Mouse (Mus musculus) forebrain, embryonic 13.5 days (tissue): ENCODE results near the gene Zbtb20. TPM values are rescaled to one million over a fixed set of nuclear protein-coding genes. Genes with fewer than 3 reads are reported as not detected.

Source experiments
- ATAC-seq: fragments of 200-750 bp; cut with Nextera tagmentation; 2 replicates; pipeline ENCODE4 v1.8.0; 2017
- H3K27ac ChIP-seq: fragments of 300-500 bp; sonication (generic); 2 replicates; pipeline ENCODE4 v1.5.1; 2015; ENCODE audit warnings: inconsistent platforms, mild to moderate bottlenecking, moderate library complexity
- H3K27me3 ChIP-seq: fragments of 300-500 bp; sonication (generic); 2 replicates; pipeline ENCODE4 v1.6.1; 2015; ENCODE audit warnings: mild to moderate bottlenecking, inconsistent platforms
- H3K36me3 ChIP-seq: fragments of 300-500 bp; sonication (generic); 2 replicates; pipeline ENCODE4 v1.6.1; 2015; ENCODE audit warnings: mild to moderate bottlenecking, inconsistent platforms; ENCODE audit not compliant: poor library complexity, severe bottlenecking
- H3K4me1 ChIP-seq: fragments of 300-500 bp; sonication (generic); 2 replicates; pipeline ENCODE4 v1.6.1; 2015; ENCODE audit warnings: inconsistent platforms
- H3K4me2 ChIP-seq: fragments of 300-500 bp; sonication (generic); 2 replicates; pipeline ENCODE4 v1.6.1; 2015; ENCODE audit warnings: inconsistent platforms, mild to moderate bottlenecking, moderate library complexity
- H3K4me3 ChIP-seq: fragments of 300-500 bp; sonication (generic); 2 replicates; pipeline ENCODE4 v1.5.1; 2015; ENCODE audit warnings: mild to moderate bottlenecking, inconsistent platforms
- H3K9ac ChIP-seq: fragments of 300-500 bp; sonication (generic); 2 replicates; pipeline ENCODE4 v1.6.1; 2015; ENCODE audit warnings: mild to moderate bottlenecking, inconsistent platforms
- H3K9me3 ChIP-seq: fragments of 300-500 bp; sonication (generic); replicated peaks from 2 replicates; pipeline ENCODE4 v1.6.1; 2016; ENCODE audit warnings: inconsistent platforms
- WGBS: fragments of 180-500 bp; shearing (Covaris S2); methylation state at CpG from one replicate; pipeline ENCODE4 v1.1.7; 2015; 5-methylcytosine and 5-hydroxymethylcytosine counted together
- polyA plus RNA-seq: library from polyadenylated mRNA; unstranded; fragments of >200 nt; fragmentation: Nextera tagmentation; extraction: Ambion mirVana; gene quantifications from 2 replicates; pipeline ENCODE4 v1.2.1, GENCODE M21; 2015

The Zbtb20 gene
- polyA plus RNA-seq, 1 experiment from 2014 or later, result 79.7 TPM

GRCm38 (mm10) chr16:43463684-43464475 lies 588.2 kb downstream of the Zbtb20 start:
- H3K27me3 ChIP-seq, result no peaks in the 10 kb centered on the region
- WGBS, result 29% methylated on average over 13 of the region's 13 CpGs
- H3K9ac ChIP-seq, result no peak overlapping the region
- H3K4me3 ChIP-seq, result no peak overlapping the region
- no peaks in the 10 kb centered on the region for H3K9me3 ChIP-seq
- peak; percentile 59 for ATAC-seq
- H3K27ac ChIP-seq, result peak overlapping the region; percentile 25; the same call in 1 of the 2 replicates
- H3K4me2 ChIP-seq, result peak overlapping the region; percentile 10; the same call in 1 of the 2 replicates
- no peaks in the 10 kb centered on the region for H3K36me3 ChIP-seq
- peaks cover 45% of the 10 kb centered on the region for H3K4me1 ChIP-seq

- 54% methylated on average over 10 of the region's 10 CpGs for WGBS
- peak; percentile 11; the same call in 1 of the 2 replicates for ATAC-seq
- no peak overlapping the region for H3K4me2 ChIP-seq
These were observed 588.9 kb downstream of the Zbtb20 start for GRCm38 (mm10) chr16:43464476-43465080.

GRCm38 (mm10) chr16:43465368-43465839 lies 589.7 kb downstream of the Zbtb20 start:
- Histone ChIP-seq H3K4me2 (no peak overlapping the region), H3K4me3 (no peak overlapping the region), H3K36me3 (no peaks in the 10 kb centered on the region), H3K9ac (no peak overlapping the region), H3K27me3 (no peaks in the 10 kb centered on the region), H3K9me3 (no peaks in the 10 kb centered on the region), H3K27ac (peak overlapping the region; percentile 40), H3K4me1 (peaks cover 45% of the 10 kb centered on the region)
- ATAC-seq, result no peak
- 59% methylated on average over 3 of the region's 3 CpGs for WGBS

More at GRCm38 (mm10) chr16:43464476-43465080, 588.9 kb downstream of the Zbtb20 start:
- no peaks in the 10 kb centered on the region for H3K9me3 ChIP-seq
- H3K4me1 ChIP-seq, result peaks cover 45% of the 10 kb centered on the region
- no peak overlapping the region for H3K9ac ChIP-seq
- no peak overlapping the region for H3K4me3 ChIP-seq
- H3K36me3 ChIP-seq, result no peaks in the 10 kb centered on the region
- H3K27ac ChIP-seq, result peak overlapping the region; percentile 17; the same call in 1 of the 2 replicates
- H3K27me3 ChIP-seq, result no peaks in the 10 kb centered on the region

GRCm38 (mm10) chr16:43465921-43466748 lies 590.5 kb downstream of the Zbtb20 start:
- 81% methylated on average over 9 of the region's 9 CpGs for WGBS
- Histone ChIP-seq H3K9me3 (no peaks in the 10 kb centered on the region), H3K4me3 (no peak overlapping the region), H3K27ac (peak overlapping the region; percentile 40; the same call in 1 of the 2 replicates), H3K36me3 (no peaks in the 10 kb centered on the region), H3K27me3 (no peaks in the 10 kb centered on the region), H3K4me2 (no peak overlapping the region), H3K9ac (no peak overlapping the region), H3K4me1 (peaks cover 45% of the 10 kb centered on the region)
- peak; percentile 4; the same call in 1 of the 2 replicates for ATAC-seq

GRCm38 (mm10) chr16:43466749-43467065 lies 591.0 kb downstream of the Zbtb20 start:
- Histone ChIP-seq H3K9me3 (no peaks in the 10 kb centered on the region), H3K4me2 (no peak overlapping the region), H3K36me3 (no peaks in the 10 kb centered on the region), H3K4me1 (peaks cover 45% of the 10 kb centered on the region), H3K27me3 (no peaks in the 10 kb centered on the region), H3K27ac (no peak overlapping the region), H3K9ac (no peak overlapping the region), H3K4me3 (no peak overlapping the region)
- ATAC-seq, result peak; percentile 84
- WGBS, result 44% methylated on average over 2 of the region's 2 CpGs

GRCm38 (mm10) chr16:43471060-43471459 lies 595.4 kb downstream of the Zbtb20 start:
- 86% methylated on average over 3 of the region's 3 CpGs for WGBS
- H3K27me3 ChIP-seq, result no peaks in the 10 kb centered on the region
- ATAC-seq, result no peak
- no peaks in the 10 kb centered on the region for H3K36me3 ChIP-seq
- H3K9ac ChIP-seq, result no peak overlapping the region
- H3K9me3 ChIP-seq, result no peaks in the 10 kb centered on the region
- H3K27ac ChIP-seq, result no peak overlapping the region
- no peak overlapping the region for H3K4me3 ChIP-seq
- H3K4me1 ChIP-seq, result peaks cover 11% of the 10 kb centered on the region
- no peak overlapping the region for H3K4me2 ChIP-seq

- Histone ChIP-seq H3K36me3 (no peaks in the 10 kb centered on the region), H3K9ac (no peak overlapping the region), H3K9me3 (no peaks in the 10 kb centered on the region), H3K4me1 (no peaks in the 10 kb centered on the region), H3K4me2 (no peak overlapping the region), H3K27me3 (no peaks in the 10 kb centered on the region), H3K27ac (no peak overlapping the region), H3K4me3 (no peak overlapping the region)
- WGBS, result 83% methylated on average over 11 of the region's 11 CpGs
- no peak for ATAC-seq
These were observed 599.5 kb downstream of the Zbtb20 start for GRCm38 (mm10) chr16:43474941-43475728.

GRCm38 (mm10) chr16:43476921-43477320 lies 601.2 kb downstream of the Zbtb20 start:
- ATAC-seq, result no peak
- 87% methylated on average over 3 of the region's 3 CpGs for WGBS
- no peak overlapping the region for H3K9ac ChIP-seq
- H3K4me3 ChIP-seq, result no peak overlapping the region
- no peak overlapping the region for H3K27ac ChIP-seq
- H3K4me2 ChIP-seq, result no peak overlapping the region
- no peaks in the 10 kb centered on the region for H3K9me3 ChIP-seq
- H3K36me3 ChIP-seq, result no peaks in the 10 kb centered on the region
- no peaks in the 10 kb centered on the region for H3K4me1 ChIP-seq
- no peaks in the 10 kb centered on the region for H3K27me3 ChIP-seq

GRCm38 (mm10) chr16:43478352-43478751 lies 602.7 kb downstream of the Zbtb20 start:
- Histone ChIP-seq H3K9ac (no peak overlapping the region), H3K4me1 (no peaks in the 10 kb centered on the region), H3K4me2 (no peak overlapping the region), H3K27ac (no peak overlapping the region), H3K27me3 (no peaks in the 10 kb centered on the region), H3K36me3 (no peaks in the 10 kb centered on the region), H3K9me3 (no peaks in the 10 kb centered on the region), H3K4me3 (no peak overlapping the region)
- 82% methylated on average over 1 of the region's 1 CpGs for WGBS
- no peak for ATAC-seq

GRCm38 (mm10) chr16:43480532-43480931 lies 604.9 kb downstream of the Zbtb20 start:
- H3K27me3 ChIP-seq, result no peaks in the 10 kb centered on the region
- H3K9ac ChIP-seq, result no peak overlapping the region
- H3K4me2 ChIP-seq, result no peak overlapping the region
- H3K4me1 ChIP-seq, result no peaks in the 10 kb centered on the region
- H3K27ac ChIP-seq, result no peak overlapping the region
- ATAC-seq, result no peak
- 74% methylated on average over 6 of the region's 6 CpGs for WGBS
- no peak overlapping the region for H3K4me3 ChIP-seq
- no peaks in the 10 kb centered on the region for H3K9me3 ChIP-seq
- no peaks in the 10 kb centered on the region for H3K36me3 ChIP-seq

- H3K27me3 ChIP-seq, result no peaks in the 10 kb centered on the region
- 56% methylated on average over 3 of the region's 3 CpGs for WGBS
- no peak overlapping the region for H3K9ac ChIP-seq
- H3K4me3 ChIP-seq, result no peak overlapping the region
- H3K4me1 ChIP-seq, result no peaks in the 10 kb centered on the region
- H3K27ac ChIP-seq, result no peak overlapping the region
- no peaks in the 10 kb centered on the region for H3K36me3 ChIP-seq
- no peaks in the 10 kb centered on the region for H3K9me3 ChIP-seq
- H3K4me2 ChIP-seq, result no peak overlapping the region
- ATAC-seq, result no peak
These were observed 606.4 kb downstream of the Zbtb20 start for GRCm38 (mm10) chr16:43482125-43482524.
